Mouse (Mus musculus): ENCODE results near the gene Clec4b1. TPM values are rescaled to one million over a fixed set of nuclear protein-coding genes. Genes with fewer than 3 reads are reported as not detected.

The Clec4b1 gene
- polyA plus RNA-seq (2015; fragmentation: Nextera tagmentation; extraction: Ambion mirVana) = not detected in 2 replicates

GRCm38 (mm10) chr6:123049742-123050372 is at the start of gene Clec4b1:
TSS of gene Clec4b1 (plus strand) at chr6:123049962.

GRCm38 (mm10) chr6:123106128-123106527 is 56.4 kb downstream of the Clec4b1 start, which contains the start of gene Clec4a2:
TSS of gene Clec4a2 (plus strand) at chr6:123106428.

Other genes starting within 250 kb of the Clec4b1 start
- gene Slc2a3, start 248.3 kb upstream of the Clec4b1 start, polyA plus RNA-seq (2015; fragmentation: Nextera tagmentation; extraction: Ambion mirVana) = 51.8 and 54.6 TPM in 2 replicates
- 6.9 and 7.6 TPM in 2 replicates for gene Foxj2, start 230.0 kb upstream of the Clec4b1 start, polyA plus RNA-seq (2015; fragmentation: Nextera tagmentation; extraction: Ambion mirVana)
- gene C3ar1, start 193.8 kb upstream of the Clec4b1 start, polyA plus RNA-seq (2015; fragmentation: Nextera tagmentation; extraction: Ambion mirVana) = 2.1 and 3.2 TPM in 2 replicates
- gene Necap1, start 175.5 kb upstream of the Clec4b1 start, polyA plus RNA-seq (2015; fragmentation: Nextera tagmentation; extraction: Ambion mirVana) = 158 and 165 TPM in 2 replicates
- 1.9 and 2.3 TPM in 2 replicates for gene Clec4a1, start 128.1 kb upstream of the Clec4b1 start, polyA plus RNA-seq (2015; fragmentation: Nextera tagmentation; extraction: Ambion mirVana)
- 1.8 TPM in 2 replicates for gene Clec4a3, start 97.4 kb upstream of the Clec4b1 start, polyA plus RNA-seq (2015; fragmentation: Nextera tagmentation; extraction: Ambion mirVana)
- not detected in 2 replicates for gene Clec4a4, start 59.6 kb upstream of the Clec4b1 start, polyA plus RNA-seq (2015; fragmentation: Nextera tagmentation; extraction: Ambion mirVana)
- gene Clec4a2, start 56.5 kb downstream of the Clec4b1 start, polyA plus RNA-seq (2015; fragmentation: Nextera tagmentation; extraction: Ambion mirVana) = 3.2 and 4.2 TPM in 2 replicates
- gene Clec4b2, start 122.9 kb downstream of the Clec4b1 start, polyA plus RNA-seq (2015; fragmentation: Nextera tagmentation; extraction: Ambion mirVana) = not detected in 2 replicates
- gene Clec4n, start 179.9 kb downstream of the Clec4b1 start, polyA plus RNA-seq (2015; fragmentation: Nextera tagmentation; extraction: Ambion mirVana) = 1.2 and 2.6 TPM in 2 replicates
- gene Clec4d, start 212.1 kb downstream of the Clec4b1 start, polyA plus RNA-seq (2015; fragmentation: Nextera tagmentation; extraction: Ambion mirVana) = 0.34 TPM in 1 of 2 replicates, not detected in the other
- gene Clec4e, start 239.9 kb downstream of the Clec4b1 start, polyA plus RNA-seq (2015; fragmentation: Nextera tagmentation; extraction: Ambion mirVana) = not detected in 2 replicates

Measured in neural tube, postnatal 0 days (tissue).